In the genomic region with DNA sequence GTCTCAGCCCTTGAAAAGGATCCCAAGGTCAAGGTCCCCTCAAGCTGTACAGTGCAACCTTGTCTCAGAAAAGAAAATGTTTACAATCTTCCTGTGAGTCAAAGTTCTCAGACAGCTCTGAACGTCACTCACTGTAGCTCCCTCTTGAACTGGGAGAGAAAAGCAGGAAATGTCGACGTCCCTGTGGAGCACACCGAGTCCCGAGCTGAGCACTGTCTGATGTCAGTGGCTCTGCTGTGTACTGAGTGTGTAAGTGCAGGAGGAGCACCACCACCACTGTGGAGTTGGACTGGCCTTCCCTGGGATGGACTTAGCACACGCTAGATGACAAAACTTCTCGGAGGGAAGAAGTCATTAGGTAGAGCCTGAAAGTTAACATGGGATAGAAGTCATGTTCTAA, we compare ENCODE assay signal across 15 mouse cellular contexts. TPM values are rescaled to one million over a fixed set of nuclear protein-coding genes. Genes with fewer than 3 reads are reported as not detected.
A peak's percentile ranks its signal among the peaks of the same experiment; 100 is the strongest.
DNase-seq lines count a peak whose midpoint lies in the region; ATAC-seq and TF ChIP-seq lines count a peak whose summit lies in the region.
"Had no signal": no experiment of that assay in that cellular context is flagged by ENCODE, and none has a peak within 500 bp of the region (broad histone marks: within the 10 kb centered on the region; RNA-seq: fewer than 3 reads in every experiment).

No protein-coding gene starts in this region.

- TF ChIP-seq CTCF in thymus, adult 2 months (IDR thresholded peaks at IDR 0.05; ENCODE audit: borderline replicate concordance, control insufficient read depth, extremely low read depth, insufficient read depth, low read length, poor library complexity), result no peak

- no peak overlapping the region for H3K9ac ChIP-seq in heart, embryonic 11.5 days (ENCODE audit: low read depth, low read length)
- no peak overlapping the region for H3K9ac ChIP-seq in lung, embryonic 16.5 days (ENCODE audit: low read length)
- H3K9ac ChIP-seq: limb, embryonic 15.5 days; midbrain, embryonic 13.5 days had no signal

- no peak for ATAC-seq in heart, embryonic 11.5 days (replicated peaks; ENCODE audit: insufficient number of reproducible peaks, low FRiP score, low TSS enrichment)
- no peak for ATAC-seq in megakaryocyte, adult 5-6 weeks (ENCODE audit: poor library complexity, severe bottlenecking)
- peak; percentile 65; the same call in 1 of the 2 replicates for ATAC-seq in lung, embryonic 16.5 days (ENCODE audit: low read depth)
- ATAC-seq: forebrain, embryonic 16.5 days; midbrain, embryonic 13.5 days had no signal

- H3K27me3 ChIP-seq in heart, embryonic 11.5 days (ENCODE audit: control insufficient read depth, insufficient read depth, low read length), result no peaks in the 10 kb centered on the region
- no peaks in the 10 kb centered on the region for H3K27me3 ChIP-seq in megakaryocyte, embryonic 14.5 days (replicated peaks)
- no peaks in the 10 kb centered on the region for H3K27me3 ChIP-seq in lung, embryonic 16.5 days (ENCODE audit: control insufficient read depth, insufficient read depth, low read depth, low read length)
- H3K27me3 ChIP-seq in thymus, adult 2 months (ENCODE audit: control insufficient read depth, insufficient read depth, low read length), result no peaks in the 10 kb centered on the region
- H3K27me3 ChIP-seq: limb, embryonic 15.5 days; midbrain, embryonic 13.5 days had no signal

- no peak for TF ChIP-seq POLR2A in thymus, adult 2 months (IDR thresholded peaks at IDR 0.05; ENCODE audit: control insufficient read depth, extremely low read depth, insufficient read depth, low read length, poor library complexity)

- no peaks in the 10 kb centered on the region for H3K9me3 ChIP-seq in heart, embryonic 11.5 days (replicated peaks; ENCODE audit: control insufficient read depth, low read length)
- peaks cover 15% of the 10 kb centered on the region for H3K9me3 ChIP-seq in megakaryocyte, embryonic 14.5 days
- no peaks in the 10 kb centered on the region for H3K9me3 ChIP-seq in lung, embryonic 16.5 days (ENCODE audit: control insufficient read depth, low read length)
- H3K9me3 ChIP-seq: limb, embryonic 15.5 days; midbrain, embryonic 13.5 days had no signal

- H3K4me3 ChIP-seq in heart, embryonic 11.5 days (ENCODE audit: low read depth, low read length), result no peak overlapping the region
- H3K4me3 ChIP-seq in megakaryocyte, embryonic 14.5 days (replicated peaks), result peak overlapping the region; percentile 30
- no peak overlapping the region for H3K4me3 ChIP-seq in lung, embryonic 16.5 days (ENCODE audit: low read length)
- no peak overlapping the region for H3K4me3 ChIP-seq in thymus, adult 2 months (ENCODE audit: control insufficient read depth, insufficient read depth, low read length)
- H3K4me3 ChIP-seq: erythroblast, embryonic 14.5 days; limb, embryonic 15.5 days; midbrain, embryonic 13.5 days had no signal

- H3K27ac ChIP-seq in heart, embryonic 11.5 days (ENCODE audit: low read depth, low read length), result no peak overlapping the region
- no peak overlapping the region for H3K27ac ChIP-seq in lung, embryonic 16.5 days (ENCODE audit: low read length)
- no peak overlapping the region for H3K27ac ChIP-seq in thymus, adult 2 months (ENCODE audit: control insufficient read depth, insufficient read depth, low read length)
- H3K27ac ChIP-seq: limb, embryonic 15.5 days; macrophage; midbrain, embryonic 13.5 days had no signal

- no peak overlapping the region for H3K4me2 ChIP-seq in heart, embryonic 11.5 days
- H3K4me2 ChIP-seq in lung, embryonic 16.5 days (ENCODE audit: low read depth, low read length), result no peak overlapping the region
- H3K4me2 ChIP-seq: limb, embryonic 15.5 days; midbrain, embryonic 13.5 days had no signal

- H3K36me3 ChIP-seq in heart, embryonic 11.5 days (ENCODE audit: control insufficient read depth, insufficient read depth, low read length), result no peaks in the 10 kb centered on the region
- H3K36me3 ChIP-seq in megakaryocyte, embryonic 14.5 days (replicated peaks; ENCODE audit: low read length), result no peaks in the 10 kb centered on the region
- no peaks in the 10 kb centered on the region for H3K36me3 ChIP-seq in lung, embryonic 16.5 days (ENCODE audit: control insufficient read depth, insufficient read depth, low read length)
- H3K36me3 ChIP-seq in thymus, adult 2 months (ENCODE audit: control insufficient read depth, insufficient read depth, low read length), result no peaks in the 10 kb centered on the region
- H3K36me3 ChIP-seq: limb, embryonic 15.5 days; midbrain, embryonic 13.5 days had no signal

- peak; percentile 41 for DNase-seq in heart, adult 8-10 months (ENCODE audit: low spot score)
- DNase-seq in thymus, adult 2 months, result no peak
- no peak for DNase-seq in left cerebral cortex, adult 18-20 months (ENCODE audit: low spot score in 2 of 2)
- DNase-seq: cerebellum, postnatal 25 days; thymus, postnatal 4 days had no signal

- H3K4me1 ChIP-seq in heart, embryonic 11.5 days (ENCODE audit: control insufficient read depth, insufficient read depth, low read length), result no peaks in the 10 kb centered on the region
- H3K4me1 ChIP-seq in megakaryocyte, embryonic 14.5 days, result no peaks in the 10 kb centered on the region
- H3K4me1 ChIP-seq in lung, embryonic 16.5 days (replicated peaks; ENCODE audit: control insufficient read depth, insufficient read depth, low read length), result peaks cover 2% of the 10 kb centered on the region; the same call in 1 of the 2 replicates
- H3K4me1 ChIP-seq in thymus, adult 2 months (replicated peaks; ENCODE audit: control insufficient read depth, insufficient read depth, low read length), result no peaks in the 10 kb centered on the region
- H3K4me1 ChIP-seq: limb, embryonic 15.5 days; midbrain, embryonic 13.5 days had no signal

- WGBS in heart, embryonic 11.5 days (ENCODE audit: insufficient replicate concordance), result 40% methylated on average over 7 of the region's 7 CpGs
- WGBS in lung, embryonic 16.5 days, result 29% methylated on average over 7 of the region's 7 CpGs
- 89% methylated on average over 7 of the region's 7 CpGs for WGBS in thymus, adult 2 months

RNA-seq across cellular contexts. Expression of a gene that starts 31.9 kb away (rescaled TPM):
- 10 to 100 TPM; 49.9 to 68.0 (median 60.9) TPM for total RNA-seq in heart, adult 8-10 months (2022)
- 8.3 and 9.1 TPM in 2 replicates for polyA plus RNA-seq in heart, embryonic 11.5 days (2014; fragmentation: Nextera tagmentation; extraction: Ambion mirVana)
- not detected in 2 replicates for polyA plus RNA-seq in megakaryocyte, embryonic 14.5 days (2012; ENCODE audit: insufficient read depth, low replicate concordance)
- not detected in 2 replicates for total RNA-seq in megakaryocyte, adult 5-6 weeks (2015)
- not detected in 2 replicates for total RNA-seq in megakaryocyte, adult 5-6 weeks (2017)
- polyA plus RNA-seq in lung, embryonic 16.5 days (2015; fragmentation: Nextera tagmentation; extraction: Ambion mirVana), result 17.1 and 18.4 TPM in 2 replicates
- 1.6 and 1.8 TPM in 2 replicates for polyA plus RNA-seq in thymus, adult 2 months (2012; rRNA removed)
- 10 to 100 TPM; 13.1 to 15.0 TPM for total RNA-seq in left cerebral cortex, adult 18-20 months (2021)
- total RNA-seq: hematopoietic stem cell, adult 5-6 weeks had no signal
- polyA plus RNA-seq: macrophage had no signal
